Mouse (Mus musculus): Measurements from ENCODE around the gene Rnf151. TPM values are rescaled to one million over a fixed set of nuclear protein-coding genes. Genes with fewer than 3 reads are reported as not detected.
"Not testable (repeated sequence)": the region's sequence is repeated elsewhere in the genome, so short reads cannot be mapped to it uniquely, and the experiment has no call there.

The Rnf151 gene
- polyA plus RNA-seq, 1 experiment = 0.35 TPM

- no peak for DNase-seq (ENCODE audit: low read depth, low spot score)
- 79% methylated on average over 7 of the region's 7 CpGs for WGBS
Measured at GRCm38 (mm10) chr17:24674277-24674676, 43.6 kb downstream of the Rnf151 start.

GRCm38 (mm10) chr17:24672141-24672540, 45.7 kb downstream of the Rnf151 start:
- 6% methylated on average over 5 of the region's 5 CpGs for WGBS
- DNase-seq (ENCODE audit: low read depth, low spot score) = peak; percentile 84

GRCm38 (mm10) chr17:24671346-24671745, 46.5 kb downstream of the Rnf151 start:
- 50% methylated on average over 5 of the region's 5 CpGs for WGBS
- no peak for DNase-seq (ENCODE audit: low read depth, low spot score)

GRCm38 (mm10) chr17:24670246-24670844, 47.5 kb downstream of the Rnf151 start:
- 2% methylated on average over 8 of the region's 8 CpGs for WGBS
- no peak for DNase-seq (ENCODE audit: low read depth, low spot score)

- WGBS = 1% methylated on average over 80 of the region's 80 CpGs
- peak; percentile 70 for DNase-seq (ENCODE audit: low read depth, low spot score)
Measured at GRCm38 (mm10) chr17:24669545-24670245, 48.2 kb downstream of the Rnf151 start, which contains the start of gene Zfp598. Gene Zfp598, plus strand, starts transcription at chr17:24669687.

GRCm38 (mm10) chr17:24669214-24669544, 48.7 kb downstream of the Rnf151 start:
- WGBS = 9% methylated on average over 15 of the region's 15 CpGs
- not testable (repeated sequence) for DNase-seq (ENCODE audit: low read depth, low spot score)

GRCm38 (mm10) chr17:24667416-24667815, 50.4 kb downstream of the Rnf151 start:
- WGBS = 9% methylated on average over 6 of the region's 6 CpGs
- peak; percentile 57 for DNase-seq (ENCODE audit: low read depth, low spot score)

- not testable (repeated sequence) for DNase-seq (ENCODE audit: low read depth, low spot score)
- WGBS = 45% methylated on average over 7 of the region's 7 CpGs
Measured at GRCm38 (mm10) chr17:24667011-24667410, 50.9 kb downstream of the Rnf151 start.

Other genes with a start within 250 kb of the Rnf151 start
- 50.4 and 59.4 TPM in 2 replicates for gene E4f1, start 247.8 kb downstream of the Rnf151 start, polyA plus RNA-seq (2012; rRNA removed)
- 82.9 and 90.7 TPM in 2 replicates for gene Pgp, start 247.7 kb downstream of the Rnf151 start, polyA plus RNA-seq (2012; rRNA removed)
- 2.6 and 2.8 TPM in 2 replicates for gene Bricd5, start 244.2 kb downstream of the Rnf151 start, polyA plus RNA-seq (2012; rRNA removed)
- 43.0 and 54.9 TPM in 2 replicates for gene Mlst8, start 239.0 kb downstream of the Rnf151 start, polyA plus RNA-seq (2012; rRNA removed)
- gene Caskin1, start 229.5 kb downstream of the Rnf151 start, polyA plus RNA-seq (2012; rRNA removed) = 0.26 and 0.59 TPM in 2 replicates
- 119 and 178 TPM in 2 replicates for gene Traf7, start 190.1 kb downstream of the Rnf151 start, polyA plus RNA-seq (2012; rRNA removed)
- 0.41 and 0.52 TPM in 2 replicates for gene Rab26, start 183.9 kb downstream of the Rnf151 start, polyA plus RNA-seq (2012; rRNA removed)
- gene Pkd1, start 168.2 kb downstream of the Rnf151 start, polyA plus RNA-seq (2012; rRNA removed) = 25.5 and 35.8 TPM in 2 replicates
- 84.7 and 109 TPM in 2 replicates for gene Tsc2, start 85.4 kb downstream of the Rnf151 start, polyA plus RNA-seq (2012; rRNA removed)
- 7.3 and 7.5 TPM in 2 replicates for gene Nthl1, start 85.4 kb downstream of the Rnf151 start, polyA plus RNA-seq (2012; rRNA removed)
- gene Slc9a3r2, start 67.7 kb downstream of the Rnf151 start, polyA plus RNA-seq (2012; rRNA removed) = 30.0 and 37.4 TPM in 2 replicates
- not detected in 2 replicates for gene Npw, start 59.6 kb downstream of the Rnf151 start, polyA plus RNA-seq (2012; rRNA removed)
- gene Zfp598, start 48.4 kb downstream of the Rnf151 start, polyA plus RNA-seq (2012; rRNA removed) = 52.1 and 78.3 TPM in 2 replicates
- gene Syngr3, start 28.1 kb downstream of the Rnf151 start, polyA plus RNA-seq (2012; rRNA removed) = 1.8 and 2.7 TPM in 2 replicates
- 22.8 and 22.9 TPM in 2 replicates for gene Gfer, start 21.9 kb downstream of the Rnf151 start, polyA plus RNA-seq (2012; rRNA removed)
- gene Noxo1, start 21.8 kb downstream of the Rnf151 start, polyA plus RNA-seq (2012; rRNA removed) = 181 and 212 TPM in 2 replicates
- gene Tbl3, start 10.4 kb downstream of the Rnf151 start, polyA plus RNA-seq (2012; rRNA removed) = 46.1 and 51.7 TPM in 2 replicates
- 3,715 and 4,974 TPM in 2 replicates for gene Rps2, start 53 bp upstream of the Rnf151 start, polyA plus RNA-seq (2012; rRNA removed)
- gene Ndufb10, start 6.4 kb upstream of the Rnf151 start, polyA plus RNA-seq (2012; rRNA removed) = 371 and 397 TPM in 2 replicates
- 0.10 and 0.22 TPM in 2 replicates for gene Rpl3l, start 9.8 kb upstream of the Rnf151 start, polyA plus RNA-seq (2012; rRNA removed)
- gene Msrb1, start 18.6 kb upstream of the Rnf151 start, polyA plus RNA-seq (2012; rRNA removed) = 96.0 and 103 TPM in 2 replicates
- gene Hs3st6, start 34.9 kb upstream of the Rnf151 start, polyA plus RNA-seq (2012; rRNA removed) = 0.98 and 1.7 TPM in 2 replicates
- gene Meiob, start 86.2 kb upstream of the Rnf151 start, polyA plus RNA-seq (2012; rRNA removed) = 0.05 TPM in 1 of 2 replicates, not detected in the other
- gene Hagh, start 122.1 kb upstream of the Rnf151 start, polyA plus RNA-seq (2012; rRNA removed) = 105 and 239 TPM in 2 replicates
- gene Fahd1, start 132.3 kb upstream of the Rnf151 start, polyA plus RNA-seq (2012; rRNA removed) = 54.7 and 121 TPM in 2 replicates
- gene Igfals, start 147.9 kb upstream of the Rnf151 start, polyA plus RNA-seq (2012; rRNA removed) = 1.1 and 1.4 TPM in 2 replicates
- 37.3 and 41.3 TPM in 2 replicates for gene Nubp2, start 168.3 kb upstream of the Rnf151 start, polyA plus RNA-seq (2012; rRNA removed)
- gene Spsb3, start 168.6 kb upstream of the Rnf151 start, polyA plus RNA-seq (2012; rRNA removed) = 57.4 and 70.5 TPM in 2 replicates
- 21.6 and 34.0 TPM in 2 replicates for gene Eme2, start 177.0 kb upstream of the Rnf151 start, polyA plus RNA-seq (2012; rRNA removed)
- 119 and 144 TPM in 2 replicates for gene Mrps34, start 177.1 kb upstream of the Rnf151 start, polyA plus RNA-seq (2012; rRNA removed)
- gene Nme3, start 178.4 kb upstream of the Rnf151 start, polyA plus RNA-seq (2012; rRNA removed) = 61.2 and 62.9 TPM in 2 replicates
- gene Mapk8ip3, start 218.9 kb upstream of the Rnf151 start, polyA plus RNA-seq (2012; rRNA removed) = 41.0 and 69.6 TPM in 2 replicates
- 35.4 and 42.4 TPM in 2 replicates for gene Jpt2, start 242.6 kb upstream of the Rnf151 start, polyA plus RNA-seq (2012; rRNA removed)